Mouse (Mus musculus) embryonic fibroblast, embryonic 13.5 days (primary cell): ENCODE data around the gene Fgf6. TPM values are rescaled to one million over a fixed set of nuclear protein-coding genes. Genes with fewer than 3 reads are reported as not detected.

Experiments
- H3K27ac ChIP-seq: 2 replicates; pipeline ENCODE4 v1.5.1; 2012; ENCODE audit warnings: low read length, control low read depth, inconsistent platforms; ENCODE audit not compliant: insufficient read depth
- H3K4me1 ChIP-seq: 2 replicates; pipeline ENCODE4 v1.6.1; 2011; ENCODE audit warnings: low read length; ENCODE audit not compliant: control insufficient read depth, insufficient read depth
- H3K4me3 ChIP-seq: 2 replicates; pipeline ENCODE4 v1.5.1; 2011; ENCODE audit warnings: mild to moderate bottlenecking, control low read depth, low read length; ENCODE audit not compliant: insufficient read depth
- CTCF ChIP-seq: IDR thresholded peaks from 2 replicates; pipeline ENCODE4 v1.5.1; 2011; ENCODE audit warnings: mild to moderate bottlenecking, control low read depth, low read length, moderate library complexity, borderline replicate concordance; ENCODE audit not compliant: insufficient read depth
- POLR2A ChIP-seq: IDR thresholded peaks from 2 replicates; pipeline ENCODE4 v1.6.1; 2011; ENCODE audit warnings: low read depth, mild to moderate bottlenecking, control low read depth, low read length, moderate library complexity
- polyA plus RNA-seq: library from polyadenylated mRNA; stranded (reverse); fragments of >200 nt; gene quantifications from 2 replicates; pipeline ENCODE4 v1.2.4, GENCODE M21; 2011; ENCODE audit warnings: low read depth; ENCODE audit not compliant: missing spikeins, insufficient read length

Fgf6 gene
- polyA plus RNA-seq, 1 experiment = not detected

DNA sequence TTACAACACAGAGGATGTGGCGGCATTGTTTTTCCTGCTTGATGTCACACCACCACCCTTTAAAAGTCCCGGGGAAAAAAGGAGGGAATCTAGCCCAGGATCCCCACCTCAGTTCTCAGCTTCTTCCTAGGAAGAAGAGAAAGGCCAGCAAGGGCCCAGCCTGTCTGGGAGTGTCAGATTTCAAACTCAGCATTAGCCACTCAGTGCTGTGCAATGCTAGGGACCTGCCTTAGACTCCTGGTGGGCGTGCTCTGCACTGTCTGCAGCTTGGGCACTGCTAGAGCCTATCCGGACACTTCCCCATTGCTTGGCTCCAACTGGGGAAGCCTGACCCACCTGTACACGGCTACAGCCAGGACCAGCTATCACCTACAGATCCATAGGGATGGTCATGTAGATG lies 57.4 kb downstream of the Fgf6 start, which contains the start of gene Fgf23:
TSS of gene Fgf23 (plus strand) at position 86 of the 400 bp plus-strand sequence.
- no peaks in the 10 kb centered on the region for H3K4me1 ChIP-seq
- no peak within 1 kb of the TSS for H3K4me3 ChIP-seq
- TF ChIP-seq CTCF (no peak), POLR2A (no peak)
- H3K27ac ChIP-seq = no peak within 1 kb of the TSS

Other genes with a start within 250 kb of the Fgf6 start
- gene Ndufa9, start 166.4 kb upstream of the Fgf6 start, polyA plus RNA-seq = 81.9 and 85.4 TPM in 2 replicates
- not detected in 2 replicates for gene Akap3, start 162.5 kb upstream of the Fgf6 start, polyA plus RNA-seq
- gene Dyrk4, start 93.7 kb upstream of the Fgf6 start, polyA plus RNA-seq = 0.23 TPM in 1 of 2 replicates, not detected in the other
- 18.5 and 30.1 TPM in 2 replicates for gene Rad51ap1, start 76.0 kb upstream of the Fgf6 start, polyA plus RNA-seq
- gene D6Wsu163e, start 75.6 kb upstream of the Fgf6 start, polyA plus RNA-seq = 22.2 and 26.7 TPM in 2 replicates
- not detected in 2 replicates for gene Fgf23, start 57.3 kb downstream of the Fgf6 start, polyA plus RNA-seq
- 8.1 and 8.6 TPM in 2 replicates for gene Tigar, start 94.0 kb downstream of the Fgf6 start, polyA plus RNA-seq
- gene Ccnd2, start 136.6 kb downstream of the Fgf6 start, polyA plus RNA-seq = 2,159 and 2,298 TPM in 2 replicates